Mouse (Mus musculus) cerebellum, adult 2 months (tissue): ENCODE measurements around the gene Tmtc4.

Experiments used
- CTCF ChIP-seq: fragments of 200-500 bp; IDR thresholded peaks from 2 replicates; pipeline ENCODE4 v1.5.1; 2011; ENCODE audit warnings: low read depth, mild to moderate bottlenecking, control low read depth, low read length, moderate library complexity, borderline replicate concordance; ENCODE audit not compliant: insufficient read depth
- POLR2A ChIP-seq: fragments of 200-500 bp; IDR thresholded peaks from 2 replicates; pipeline ENCODE4 v1.6.1; 2011; ENCODE audit warnings: low read length, control low read depth, borderline replicate concordance; ENCODE audit not compliant: insufficient read depth

DNA sequence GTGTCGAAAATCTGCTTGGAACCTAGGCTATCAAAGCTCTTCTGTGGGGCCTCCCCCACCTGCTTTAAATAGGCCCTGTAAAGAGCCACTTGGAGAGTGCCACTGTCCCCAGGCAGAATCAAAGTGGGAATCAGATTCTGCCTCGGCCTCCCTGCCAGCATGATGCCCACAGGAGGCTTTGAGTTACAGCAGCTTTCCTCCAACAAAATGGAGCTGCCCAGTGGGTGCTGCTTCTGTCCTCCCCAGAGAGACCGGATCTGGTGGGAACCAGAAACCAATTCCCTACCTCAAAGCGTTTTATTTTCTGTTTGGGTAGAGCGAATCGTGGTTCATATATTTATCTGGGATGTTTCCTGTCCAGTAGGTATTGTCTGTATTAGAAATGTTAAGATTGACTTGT is 108.2 kb downstream of the Tmtc4 start:
- no peak for TF ChIP-seq CTCF
- no peak for TF ChIP-seq POLR2A
